20 mouse cellular contexts compared by ENCODE assay signal in genomic region chr9:69249586-69249985, GRCm38 (mm10).
A peak's percentile ranks its signal among the peaks of the same experiment; 100 is the strongest.
DNase-seq lines count a peak whose midpoint lies in the region; ATAC-seq and TF ChIP-seq lines count a peak whose summit lies in the region.
"Had no signal": no experiment of that assay in that cellular context is flagged by ENCODE, and none has a peak within 500 bp of the region (broad histone marks: within the 10 kb centered on the region; RNA-seq: fewer than 3 reads in every experiment).

No protein-coding gene starts in this region.

- TF ChIP-seq POLR2A in liver, adult 2 months (IDR thresholded peaks at IDR 0.05; ENCODE audit: extremely low read depth, insufficient read depth, low read length): no peak
- TF ChIP-seq POLR2A in cerebellum, adult 2 months (IDR thresholded peaks at IDR 0.05; ENCODE audit: borderline replicate concordance, insufficient read depth, low read length): no peak

- H3K4me2 ChIP-seq in liver, postnatal 0 days (ENCODE audit: low read depth, low read length): no peak overlapping the region
- H3K4me2 ChIP-seq in forebrain, embryonic 13.5 days: no peak overlapping the region
- H3K4me2 ChIP-seq: forebrain, embryonic 15.5 days; heart, embryonic 11.5 days; heart, embryonic 15.5 days; hindbrain, embryonic 14.5 days; intestine, embryonic 15.5 days had no signal

- no peaks in the 10 kb centered on the region for H3K4me1 ChIP-seq in liver, adult 2 months (ENCODE audit: control insufficient read depth, insufficient read depth, low read length)
- no peaks in the 10 kb centered on the region for H3K4me1 ChIP-seq in liver, postnatal 0 days (ENCODE audit: insufficient read depth)
- peaks cover 13% of the 10 kb centered on the region for H3K4me1 ChIP-seq in cerebellum, adult 2 months (ENCODE audit: control insufficient read depth, insufficient read depth, low read length)
- H3K4me1 ChIP-seq in forebrain, embryonic 13.5 days: peaks cover 18% of the 10 kb centered on the region
- H3K4me1 ChIP-seq: embryonic facial prominence, embryonic 10.5 days; hindbrain, embryonic 10.5 days; intestine, embryonic 15.5 days had no signal

- no peaks in the 10 kb centered on the region for H3K79me2 ChIP-seq in liver, adult 2 months (ENCODE audit: control insufficient read depth, insufficient read depth, low read length)

- no peak for TF ChIP-seq CTCF in liver, adult 2 months (IDR thresholded peaks at IDR 0.05; ENCODE audit: low read depth, low read length)
- no peak for TF ChIP-seq CTCF in liver, postnatal 0 days (IDR thresholded peaks at IDR 0.05; ENCODE audit: low read depth)
- no peak for TF ChIP-seq CTCF in cerebellum, adult 2 months (IDR thresholded peaks at IDR 0.05; ENCODE audit: borderline replicate concordance, insufficient read depth, low read depth, low read length)

- TF ChIP-seq EP300 in liver, postnatal 0 days (IDR thresholded peaks at IDR 0.05; ENCODE audit: low read depth): no peak

- no peak overlapping the region for H3K4me3 ChIP-seq in liver, adult 2 months (ENCODE audit: insufficient read depth, low read depth, low read length)
- no peak overlapping the region for H3K4me3 ChIP-seq in liver, postnatal 0 days (ENCODE audit: low read depth, low read length)
- no peak overlapping the region for H3K4me3 ChIP-seq in cerebellum, adult 2 months (replicated peaks; ENCODE audit: insufficient read depth, low read depth, low read length)
- H3K4me3 ChIP-seq in forebrain, embryonic 13.5 days: no peak overlapping the region
- H3K4me3 ChIP-seq: embryonic facial prominence, embryonic 10.5 days; forebrain, embryonic 15.5 days; heart, adult 2 months; heart, embryonic 15.5 days; hindbrain, embryonic 10.5 days; intestine, embryonic 15.5 days had no signal

- peak; percentile 16 for DNase-seq in liver, adult 2 months (ENCODE audit: extremely low read depth, low read depth, low spot score)
- DNase-seq in liver, postnatal 0 days: no peak
- DNase-seq in cerebellum, adult 2 months: peak; percentile 49 to 67
- peak; percentile 19 to 30 for DNase-seq in cerebellum, postnatal 10 days
- DNase-seq: adrenal gland, postnatal 25 days; gastrocnemius, postnatal 14 days; heart, adult 2 months; kidney, adult 18-20 months had no signal

- 94% methylated on average over 3 of the region's 3 CpGs for WGBS in liver, adult 2 months
- WGBS in liver, postnatal 0 days (ENCODE audit: insufficient replicate concordance): 83% methylated on average over 3 of the region's 3 CpGs
- 47% methylated on average over 3 of the region's 3 CpGs for WGBS in cerebellum, adult 2 months
- 97% methylated on average over 3 of the region's 3 CpGs for WGBS in forebrain, embryonic 13.5 days

- no peak overlapping the region for H3K27ac ChIP-seq in liver, adult 2 months (replicated peaks; ENCODE audit: insufficient read depth, low read depth, low read length)
- H3K27ac ChIP-seq in liver, postnatal 0 days (ENCODE audit: low read depth): no peak overlapping the region
- no peak overlapping the region for H3K27ac ChIP-seq in cerebellum, adult 2 months (ENCODE audit: insufficient read depth, low read length)
- no peak overlapping the region for H3K27ac ChIP-seq in forebrain, embryonic 13.5 days
- H3K27ac ChIP-seq: embryonic facial prominence, embryonic 10.5 days; forebrain, embryonic 15.5 days; heart, adult 2 months; heart, embryonic 15.5 days; hindbrain, embryonic 10.5 days; hindbrain, embryonic 14.5 days; intestine, embryonic 15.5 days had no signal

- no peaks in the 10 kb centered on the region for H3K27me3 ChIP-seq in liver, adult 2 months (ENCODE audit: control insufficient read depth, insufficient read depth, low read length)
- H3K27me3 ChIP-seq in liver, postnatal 0 days (ENCODE audit: insufficient read depth, low read length): no peaks in the 10 kb centered on the region
- H3K27me3 ChIP-seq in cerebellum, adult 2 months (ENCODE audit: control insufficient read depth, insufficient read depth, low read length): no peaks in the 10 kb centered on the region
- H3K27me3 ChIP-seq in forebrain, embryonic 13.5 days: no peaks in the 10 kb centered on the region
- H3K27me3 ChIP-seq: CH12.LX; forebrain, embryonic 15.5 days; heart, embryonic 15.5 days; intestine, embryonic 15.5 days had no signal

- no peak for ATAC-seq in liver, postnatal 0 days
- ATAC-seq in forebrain, embryonic 13.5 days: no peak
- ATAC-seq in frontal cortex, adult (ENCODE audit: low TSS enrichment): no peak
- ATAC-seq: activated CD4-positive, CD25-positive, alpha-beta regulatory T cell, adult 4 months; forebrain, embryonic 15.5 days; intestine, embryonic 15.5 days; Patski had no signal

- H3K36me3 ChIP-seq in liver, adult 2 months (ENCODE audit: control insufficient read depth, insufficient read depth, low read length): no peaks in the 10 kb centered on the region
- H3K36me3 ChIP-seq in liver, postnatal 0 days (replicated peaks; ENCODE audit: insufficient read depth, low read length): no peaks in the 10 kb centered on the region
- no peaks in the 10 kb centered on the region for H3K36me3 ChIP-seq in forebrain, embryonic 13.5 days (ENCODE audit: poor library complexity, severe bottlenecking)
- H3K36me3 ChIP-seq: embryonic facial prominence, embryonic 10.5 days; forebrain, embryonic 15.5 days; heart, embryonic 15.5 days; hindbrain, embryonic 10.5 days; intestine, embryonic 15.5 days had no signal

- no peak overlapping the region for H3K9ac ChIP-seq in liver, adult 2 months (ENCODE audit: low read depth, low read length)
- H3K9ac ChIP-seq in liver, postnatal 0 days (replicated peaks): no peak overlapping the region
- no peak overlapping the region for H3K9ac ChIP-seq in forebrain, embryonic 13.5 days
- H3K9ac ChIP-seq: forebrain, embryonic 15.5 days; heart, embryonic 15.5 days; hindbrain, embryonic 14.5 days; intestine, embryonic 15.5 days had no signal

- H3K9me3 ChIP-seq in liver, postnatal 0 days (ENCODE audit: low read length): no peaks in the 10 kb centered on the region
- no peaks in the 10 kb centered on the region for H3K9me3 ChIP-seq in forebrain, embryonic 13.5 days (replicated peaks)
- H3K9me3 ChIP-seq: embryonic facial prominence, embryonic 10.5 days; forebrain, embryonic 15.5 days; heart, embryonic 15.5 days; hindbrain, embryonic 10.5 days; intestine, embryonic 15.5 days had no signal
